Mouse (Mus musculus) gastrocnemius, adult 8-10 months (tissue): ENCODE data around the gene Tmsb10. TPM values are rescaled to one million over a fixed set of nuclear protein-coding genes. Genes with fewer than 3 reads are reported as not detected.

Experiments
- DNase-seq, 2 experiments: peaks; one replicate each; pipeline ENCODE4 v3.0.0; 2022; ENCODE audit warnings: low spot score in 2 of 2
- total RNA-seq, 4 experiments: library from RNA; stranded (reverse); gene quantifications; 2 replicates each; pipeline ENCODE4 v1.2.4; 2022

The Tmsb10 gene
- 10 to 100 TPM; 16.2 to 39.9 (median 26.6) TPM for total RNA-seq

GRCm38 (mm10) chr6:72958662-72959071 lies at the start of gene Tmsb10:
Tmsb10 (minus strand) TSS chr6:72958748.
- no peak for DNase-seq

DNA sequence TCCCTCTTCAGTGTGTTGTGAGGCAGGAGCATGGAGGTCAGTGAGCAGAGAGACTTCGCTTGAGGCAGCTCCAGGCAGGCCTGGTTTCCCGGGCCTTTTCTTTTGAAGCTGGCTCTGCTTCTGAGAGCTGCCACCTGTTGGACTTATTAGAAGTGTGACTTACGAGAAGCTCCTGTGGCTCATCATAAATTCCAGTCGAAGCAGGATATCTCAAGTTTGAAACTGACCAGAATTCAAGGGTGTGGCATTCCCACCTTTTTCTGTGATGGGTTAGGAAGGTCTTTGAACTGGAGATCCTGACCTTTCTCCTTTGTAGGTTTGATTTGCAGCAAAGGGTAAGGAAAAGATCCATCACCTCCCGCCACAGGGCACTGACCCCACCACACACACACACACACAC lies 45.1 kb upstream of the Tmsb10 start:
- DNase-seq, result no peak

DNA sequence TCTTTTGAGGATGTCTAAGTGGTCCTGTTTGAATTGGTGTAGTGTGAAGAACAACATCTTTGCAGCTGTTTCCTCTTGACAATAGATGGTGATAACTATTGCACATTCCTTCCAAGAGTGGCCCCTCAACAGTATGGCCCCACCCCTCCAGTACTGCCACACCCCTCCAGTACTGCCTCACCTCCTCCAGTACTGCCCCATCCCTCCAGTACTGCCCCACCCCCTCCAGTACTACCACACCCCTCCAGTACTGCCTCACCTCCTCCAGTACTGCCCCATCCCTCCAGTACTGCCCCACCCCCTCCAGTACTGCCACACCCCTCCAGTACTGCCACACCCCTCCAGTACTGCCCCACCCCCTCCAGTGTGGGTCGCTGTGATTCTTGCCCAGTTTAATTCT lies 43.8 kb upstream of the Tmsb10 start:
- no peak for DNase-seq

DNA sequence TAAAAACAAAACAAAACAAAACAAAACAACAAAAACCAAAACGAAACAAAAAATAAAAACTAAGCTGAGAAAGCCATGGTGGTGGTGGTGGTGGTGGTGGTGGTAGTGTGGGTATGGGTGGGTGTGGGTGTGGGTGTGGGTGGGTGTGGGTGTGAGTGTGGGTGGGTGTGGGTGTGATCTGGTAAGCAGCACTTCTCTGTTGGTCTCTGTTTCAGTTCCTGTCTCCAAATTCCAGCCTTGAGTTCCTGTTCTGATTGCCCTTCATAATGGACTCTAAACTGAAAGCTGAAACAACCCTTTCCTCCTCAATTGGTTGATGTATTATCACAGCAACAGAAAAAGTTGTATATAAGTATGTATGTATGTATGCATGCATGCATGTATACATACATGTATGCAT lies 40.3 kb upstream of the Tmsb10 start:
- DNase-seq, result no peak

GRCm38 (mm10) chr6:72993688-72994082 lies 35.1 kb upstream of the Tmsb10 start:
- DNase-seq, result no peak

DNA sequence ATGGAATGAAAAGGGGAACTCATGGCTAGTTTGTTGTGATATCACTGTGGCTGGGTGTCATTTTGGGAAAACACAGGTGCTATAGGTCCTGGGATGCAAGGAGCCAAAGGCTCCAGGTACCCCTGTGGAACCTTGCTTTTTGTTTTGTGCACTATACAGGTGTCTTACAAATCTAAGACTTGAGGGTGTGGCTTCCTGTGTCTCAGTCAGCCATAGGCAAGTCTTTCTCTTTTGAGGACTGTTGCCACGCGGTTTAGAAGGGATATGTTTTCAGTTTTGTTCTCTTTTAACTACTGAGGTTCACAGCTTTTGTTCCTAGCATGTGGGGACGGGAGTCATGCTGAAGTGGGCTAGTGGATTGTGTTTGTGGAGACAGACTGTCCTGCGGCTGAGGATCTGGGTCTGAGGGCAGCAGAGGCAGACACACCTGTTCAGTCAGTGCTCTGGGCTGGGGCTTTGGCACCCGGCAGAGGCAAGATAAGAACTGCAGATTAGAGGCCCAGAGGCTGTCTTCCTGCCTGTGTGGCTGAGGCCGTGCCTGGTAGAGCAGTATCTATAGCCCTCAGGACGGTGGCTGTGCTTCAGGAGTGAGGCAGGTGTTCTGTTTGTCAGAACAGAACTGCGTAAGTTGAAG lies 34.6 kb upstream of the Tmsb10 start:
- DNase-seq, result no peak

- DNase-seq, result no peak
Observed at GRCm38 (mm10) chr6:72990206-72990605, 31.7 kb upstream of the Tmsb10 start.

- DNase-seq, result no peak
Observed at GRCm38 (mm10) chr6:72989028-72989736, 30.6 kb upstream of the Tmsb10 start.

- DNase-seq, result no peak
Observed at GRCm38 (mm10) chr6:72982506-72982905, 24.0 kb upstream of the Tmsb10 start.

GRCm38 (mm10) chr6:72981851-72982250 lies 23.3 kb upstream of the Tmsb10 start:
- DNase-seq, result no peak

GRCm38 (mm10) chr6:72981124-72981651 lies 22.6 kb upstream of the Tmsb10 start:
- peak; percentile 27 to 47 for DNase-seq

DNA sequence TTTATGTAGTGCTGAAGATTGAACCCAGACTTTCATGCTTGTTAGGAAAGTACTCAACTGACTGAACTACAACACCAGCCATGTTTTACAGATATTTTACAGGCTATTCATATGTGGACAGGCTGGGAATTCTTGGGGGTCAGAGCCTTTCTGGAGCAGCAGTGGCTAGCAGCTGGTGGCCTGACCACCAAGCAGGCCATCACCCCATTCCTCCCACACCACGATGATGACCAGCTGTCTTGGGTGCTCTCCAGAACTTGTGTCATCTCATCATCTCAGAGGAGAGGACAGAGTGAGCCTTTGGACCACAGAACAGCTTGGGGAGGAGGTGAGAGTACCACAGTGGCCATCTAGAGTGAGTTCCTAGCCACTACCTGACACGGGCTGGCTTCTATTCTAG lies 18.3 kb upstream of the Tmsb10 start:
- DNase-seq, result no peak

DNA sequence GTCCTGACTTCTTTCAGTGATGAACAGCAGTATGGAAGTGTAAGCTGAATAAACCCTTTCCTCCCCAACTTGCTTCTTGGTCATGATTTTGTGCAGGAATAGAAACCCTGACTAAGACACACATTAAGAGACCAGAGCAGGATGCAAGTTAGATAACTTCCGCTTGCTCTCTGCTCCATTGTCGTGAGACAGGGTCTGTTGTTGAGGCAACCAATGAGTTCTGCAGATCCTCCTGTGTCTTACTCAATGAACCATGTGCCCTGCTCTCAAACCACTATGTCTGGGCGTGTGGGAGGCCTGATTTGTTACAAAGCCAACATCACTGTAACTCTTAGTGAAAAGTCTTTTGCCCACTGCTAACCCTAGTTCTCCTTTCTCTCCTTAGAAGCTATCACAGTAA lies 12.5 kb upstream of the Tmsb10 start:
- no peak for DNase-seq

DNA sequence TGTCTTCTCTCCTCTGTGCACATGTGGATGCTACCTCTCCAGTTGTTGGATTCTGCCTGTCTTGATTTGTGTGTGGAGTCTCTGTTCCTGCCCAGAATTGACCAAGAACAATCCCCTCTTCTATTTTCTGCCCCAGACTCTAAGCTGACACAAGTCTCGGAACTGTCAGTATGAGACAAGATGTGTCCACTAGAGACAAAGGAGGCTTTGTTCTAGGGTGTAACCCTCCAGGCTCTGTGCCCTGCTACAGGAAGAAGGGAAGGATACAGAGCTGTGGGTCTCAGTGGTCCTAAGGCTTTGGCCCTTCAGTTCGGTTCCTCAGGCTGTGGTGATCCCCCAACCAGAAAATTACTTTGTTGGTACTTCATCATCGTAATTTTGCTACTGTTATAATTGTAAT lies 11.2 kb upstream of the Tmsb10 start:
- DNase-seq, result no peak

GRCm38 (mm10) chr6:72965199-72965598 lies 6.7 kb upstream of the Tmsb10 start:
- no peak for DNase-seq

- DNase-seq, result no peak
Observed at GRCm38 (mm10) chr6:72962281-72962741, 3.8 kb upstream of the Tmsb10 start.

GRCm38 (mm10) chr6:72961603-72962002 lies 3.1 kb upstream of the Tmsb10 start:
- DNase-seq, result no peak

GRCm38 (mm10) chr6:72960675-72961074 lies 2.1 kb upstream of the Tmsb10 start:
- DNase-seq, result no peak

- DNase-seq, result no peak
Observed at GRCm38 (mm10) chr6:72959175-72959574, 627 bp upstream of the Tmsb10 start.

GRCm38 (mm10) chr6:72957676-72958641 lies 589 bp downstream of the Tmsb10 start:
- peak; percentile 75 to 76 for DNase-seq

GRCm38 (mm10) chr6:72957093-72957435 lies 1.5 kb downstream of the Tmsb10 start:
- DNase-seq, result no peak
